Mouse (Mus musculus) urinary bladder, postnatal 14 days (tissue): ENCODE measurements around the gene Apbb1.
A peak's percentile ranks its signal among the peaks of the same experiment; 100 is the strongest.

Experiments
- DNase-seq: peaks from one replicate; pipeline ENCODE4 v3.0.0; 2021; ENCODE audit warnings: low spot score

The Apbb1 gene

GRCm38 (mm10) chr7:105570756-105571155, 10.7 kb downstream of the Apbb1 start:
- no peak for DNase-seq

DNA sequence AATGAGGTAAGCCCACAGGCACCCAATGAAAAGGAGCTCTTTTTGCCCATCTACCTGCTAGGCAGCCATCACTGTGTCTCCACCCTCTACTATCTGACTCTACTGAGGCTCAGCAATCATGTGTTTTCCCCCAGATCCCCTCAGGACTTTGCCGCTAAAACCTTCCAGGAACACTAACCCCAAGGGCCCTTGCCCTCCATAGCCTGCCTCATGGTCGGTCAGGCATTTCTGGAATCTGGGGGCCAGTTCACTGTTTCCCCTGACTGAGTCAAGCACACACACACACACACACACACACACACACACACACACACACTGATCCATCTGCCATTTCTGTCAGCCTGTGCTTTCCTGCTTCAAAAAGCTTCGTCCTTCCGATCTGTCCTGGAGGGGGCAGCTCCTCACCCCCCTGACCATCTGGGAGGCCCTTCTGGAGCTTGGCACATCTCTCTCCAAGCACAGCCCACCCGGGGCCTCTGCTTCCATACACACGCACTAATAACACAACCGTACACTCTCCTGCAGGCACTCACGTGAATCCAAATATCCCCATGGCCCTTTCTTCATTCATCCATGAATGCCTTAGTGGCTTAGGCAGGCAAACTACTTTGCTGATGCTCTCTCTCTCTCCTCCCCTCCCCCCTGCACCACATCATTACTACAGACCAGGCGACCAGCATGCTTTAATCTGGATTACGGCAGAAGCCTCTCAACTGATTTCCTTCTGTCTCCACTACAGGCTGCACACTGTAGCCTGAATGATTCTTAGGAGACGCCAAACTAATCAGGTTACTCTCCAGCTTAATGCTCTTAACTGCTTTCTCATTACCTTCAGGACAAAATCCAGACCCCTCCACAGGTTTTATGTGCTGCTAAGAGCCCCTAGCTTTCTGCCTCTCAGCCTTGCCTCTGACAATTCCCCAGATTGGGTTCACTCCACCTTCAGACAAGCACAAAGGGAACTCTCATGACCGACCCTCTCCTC, 11.6 kb downstream of the Apbb1 start:
- no peak for DNase-seq

GRCm38 (mm10) chr7:105568988-105569471, 12.4 kb downstream of the Apbb1 start:
- DNase-seq, result no peak

- no peak for DNase-seq
These were observed 12.9 kb downstream of the Apbb1 start for GRCm38 (mm10) chr7:105568583-105568982.

GRCm38 (mm10) chr7:105565071-105565836, 16.2 kb downstream of the Apbb1 start:
- no peak for DNase-seq

DNA sequence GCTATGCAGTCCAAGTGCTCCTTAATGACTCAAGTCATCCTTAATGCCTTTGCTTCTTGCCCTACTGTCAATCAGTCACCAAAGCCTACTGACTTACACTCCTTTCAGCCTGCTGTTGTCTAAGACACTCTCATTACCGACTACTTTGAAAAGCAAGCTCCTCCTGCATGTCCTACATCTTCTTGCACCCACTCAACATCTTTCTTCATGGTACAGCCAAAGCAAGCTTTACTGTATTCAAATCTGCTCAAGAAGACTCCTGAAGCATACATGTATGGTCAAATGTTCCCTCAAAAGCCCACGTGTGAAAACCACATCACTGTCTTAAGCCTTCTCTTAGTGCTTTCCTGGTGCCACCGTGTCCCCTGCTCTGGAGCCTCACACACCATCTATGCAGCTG, 18.1 kb downstream of the Apbb1 start:
- no peak for DNase-seq

GRCm38 (mm10) chr7:105562317-105562716, 19.1 kb downstream of the Apbb1 start:
- no peak for DNase-seq

DNA sequence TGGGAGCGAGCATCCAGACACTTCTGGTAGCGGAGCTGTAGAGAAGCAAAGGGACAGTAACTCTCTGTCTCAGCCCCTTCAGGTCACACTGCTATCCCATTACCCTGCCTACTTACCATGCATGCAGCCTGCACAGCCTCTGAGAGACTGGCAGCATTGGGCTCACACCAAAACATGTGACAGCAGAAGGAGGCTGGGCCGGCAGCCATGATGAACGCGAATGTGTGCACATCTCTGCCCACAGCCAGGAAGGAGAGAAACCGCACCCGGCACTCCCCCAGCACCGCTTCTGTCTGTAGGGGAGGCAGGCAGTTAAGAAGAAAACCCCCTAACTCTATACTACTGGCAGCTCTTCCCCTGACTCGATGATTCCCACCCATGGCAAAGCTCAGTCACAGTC, 22.4 kb downstream of the Apbb1 start:
- no peak for DNase-seq

GRCm38 (mm10) chr7:105557671-105558070, 23.8 kb downstream of the Apbb1 start:
- DNase-seq, result no peak

GRCm38 (mm10) chr7:105556406-105556805, 25.0 kb downstream of the Apbb1 start:
- DNase-seq, result no peak

GRCm38 (mm10) chr7:105555571-105555970, 25.9 kb downstream of the Apbb1 start:
- DNase-seq, result no peak

DNA sequence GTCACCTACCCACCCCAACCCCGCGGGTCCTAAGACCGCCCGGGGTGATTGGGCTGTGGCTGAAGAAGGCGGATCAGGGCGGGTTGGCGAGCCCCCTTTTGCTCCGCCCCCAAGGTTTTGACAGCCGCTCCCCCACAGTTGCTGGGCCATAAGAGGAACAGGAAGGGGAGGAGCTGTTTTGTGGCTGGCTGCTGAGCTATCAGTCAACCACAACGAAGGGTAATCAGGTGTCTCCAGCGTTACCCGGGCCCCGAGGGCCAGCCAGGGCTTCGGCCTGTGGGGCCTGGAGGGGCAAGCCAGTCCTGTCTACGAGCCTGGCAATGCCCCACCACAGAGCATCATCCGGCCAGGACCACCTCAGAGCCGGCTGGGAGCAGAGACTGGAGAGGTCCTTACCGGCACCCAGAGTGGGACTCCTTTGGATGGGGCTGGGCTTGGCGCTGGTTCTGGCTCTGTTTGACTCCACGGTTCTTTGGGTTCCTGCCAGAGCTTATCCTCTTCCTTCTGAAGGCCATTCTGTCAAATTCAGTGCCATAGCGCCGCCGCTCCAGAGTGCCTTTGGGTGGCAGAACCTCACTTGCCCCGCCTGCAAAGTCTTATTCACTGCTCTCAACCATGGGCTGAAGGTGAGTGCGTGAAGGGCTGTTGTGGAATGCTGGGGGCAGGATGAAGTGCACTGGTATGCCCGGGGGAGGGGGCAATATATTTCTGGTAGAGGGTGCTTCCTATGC, 27.1 kb downstream of the Apbb1 start, which contains the start of gene Smpd1:
Gene Smpd1, plus strand, starts transcription at position 149 of the 731 bp plus-strand sequence.
- DNase-seq, result peak; percentile 87

- no peak for DNase-seq
These were observed 27.8 kb downstream of the Apbb1 start for GRCm38 (mm10) chr7:105553456-105554211.

GRCm38 (mm10) chr7:105549035-105549434, 32.4 kb downstream of the Apbb1 start:
- DNase-seq, result no peak

- DNase-seq, result no peak
These were observed 33.5 kb downstream of the Apbb1 start for GRCm38 (mm10) chr7:105547970-105548369.

DNA sequence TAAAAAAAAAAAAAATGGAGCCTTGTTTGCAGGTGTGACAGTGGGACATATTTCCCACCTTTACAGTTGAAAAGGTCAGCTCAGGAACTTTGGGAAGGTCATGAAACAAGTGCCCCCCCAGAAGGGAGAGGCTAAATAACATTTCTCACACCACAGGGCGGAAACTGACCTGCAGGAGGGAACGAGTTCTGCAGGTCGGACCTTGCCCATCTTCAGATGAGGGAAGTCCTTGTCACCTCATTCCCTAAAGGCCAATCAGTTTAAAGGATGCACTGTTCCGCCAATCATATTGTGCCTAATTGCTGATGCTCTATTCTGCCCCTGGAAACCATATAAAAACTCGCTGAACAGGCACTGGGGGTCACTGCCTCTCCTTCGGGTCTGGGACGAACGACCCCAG, 35.5 kb downstream of the Apbb1 start:
- no peak for DNase-seq

- no peak for DNase-seq
These were observed 47.3 kb downstream of the Apbb1 start for GRCm38 (mm10) chr7:105534162-105534561.

DNA sequence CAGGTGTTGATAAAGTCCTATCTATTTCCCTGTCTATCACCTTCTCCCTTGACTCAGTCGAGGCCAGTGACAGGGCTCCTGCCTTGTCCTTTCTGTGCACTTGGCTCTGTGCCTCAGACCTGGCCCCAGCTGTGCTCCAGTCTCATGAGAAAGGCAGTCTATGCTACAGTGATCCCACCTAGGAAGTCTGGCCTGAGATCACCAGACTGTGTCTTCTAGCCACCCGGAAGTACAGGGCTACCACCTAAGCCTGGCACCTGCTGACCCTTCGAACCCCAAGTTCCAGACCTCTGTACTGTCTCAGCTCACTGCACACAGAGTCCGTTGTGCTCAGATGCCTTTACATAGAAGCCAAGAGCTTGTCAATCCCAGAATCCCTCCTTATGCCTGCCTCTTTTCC, 53.4 kb downstream of the Apbb1 start:
- DNase-seq, result no peak

DNA sequence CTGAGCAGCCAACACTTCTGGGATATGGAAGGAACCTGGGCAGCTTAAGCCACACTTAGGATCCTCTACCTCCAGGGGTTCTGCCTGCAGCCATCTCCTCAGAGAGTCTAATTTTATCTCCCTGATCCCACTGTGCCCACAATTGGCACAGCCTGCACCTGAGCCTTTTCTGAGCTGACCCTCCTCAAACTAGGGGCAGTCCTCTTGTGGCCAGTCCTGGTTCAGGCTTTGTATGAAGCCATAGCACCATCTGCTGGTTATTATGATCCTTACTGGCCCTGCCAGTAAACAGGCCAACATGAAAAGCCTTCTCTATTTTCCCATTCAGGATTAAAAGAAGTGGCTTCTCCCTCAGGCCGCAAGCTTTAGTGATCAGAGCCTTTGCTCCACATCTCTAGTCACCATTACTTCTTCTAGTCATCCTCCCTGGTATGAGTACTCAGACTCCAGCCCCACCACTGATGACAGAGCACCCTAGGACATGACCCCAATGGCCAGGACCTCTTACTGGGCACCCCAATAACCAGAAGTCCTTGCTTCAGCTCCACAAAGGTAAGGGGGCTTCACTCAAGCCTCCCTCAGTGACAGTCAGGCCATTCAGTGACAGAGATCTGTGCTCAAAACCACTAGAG, 54.0 kb downstream of the Apbb1 start:
- DNase-seq, result peak; percentile 20

GRCm38 (mm10) chr7:105524222-105524621, 57.2 kb downstream of the Apbb1 start:
- no peak for DNase-seq

GRCm38 (mm10) chr7:105520201-105520600, 61.3 kb downstream of the Apbb1 start:
- DNase-seq, result peak; percentile 15
